Mouse (Mus musculus): Measurements from ENCODE around the gene Hhat.

Gene Hhat

GRCm38 (mm10) chr1:192478176-192478575, 292.8 kb downstream of the Hhat start:
- DNase-seq: no peak

DNA sequence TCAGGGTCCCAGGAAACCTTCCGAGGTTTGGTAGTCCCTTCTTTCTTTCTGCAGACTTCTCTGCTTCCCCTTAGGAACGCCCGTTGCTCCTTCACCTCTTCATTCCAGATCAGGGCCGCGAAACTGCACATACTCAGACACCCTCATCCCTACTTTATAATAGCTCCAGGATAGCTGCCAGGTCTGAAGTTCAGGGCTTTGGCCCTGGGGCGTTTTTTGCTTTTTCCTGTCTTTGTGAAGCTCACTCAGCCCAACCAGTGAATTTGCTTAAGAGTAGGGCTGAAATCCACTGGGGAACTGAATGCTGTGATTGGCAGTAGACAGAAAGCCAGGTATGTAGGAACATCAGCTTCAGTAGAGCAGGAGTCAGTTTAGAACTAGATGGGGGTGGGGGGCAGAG, 293.5 kb downstream of the Hhat start:
- DNase-seq: no peak

DNA sequence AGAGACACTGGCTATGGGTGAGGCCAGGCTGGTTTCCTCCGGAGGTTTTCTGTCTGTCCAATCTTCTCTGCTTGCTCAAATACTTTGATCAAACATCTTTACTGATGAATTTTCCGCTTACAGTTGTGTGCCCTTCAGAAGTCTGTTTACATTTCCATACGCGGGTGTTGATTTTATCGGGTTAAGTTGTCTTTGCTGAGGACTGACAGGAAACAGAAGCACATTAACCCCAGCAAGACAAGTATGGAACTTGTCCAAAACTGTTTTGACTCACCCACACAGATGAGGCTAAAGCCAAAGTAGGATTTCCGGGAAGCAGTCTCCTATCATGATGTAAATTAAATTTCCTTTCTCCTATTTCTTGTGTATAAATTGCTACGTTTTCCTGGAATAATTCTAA, 294.3 kb downstream of the Hhat start:
- peak; percentile 19 for DNase-seq

GRCm38 (mm10) chr1:192473134-192473533, 297.9 kb downstream of the Hhat start:
- DNase-seq: no peak

GRCm38 (mm10) chr1:192472366-192472765, 298.7 kb downstream of the Hhat start:
- no peak for DNase-seq

GRCm38 (mm10) chr1:192463732-192464131, 307.3 kb downstream of the Hhat start:
- DNase-seq: no peak

- peak; percentile 67 for DNase-seq
Measured at GRCm38 (mm10) chr1:192457526-192458206, 313.4 kb downstream of the Hhat start.

GRCm38 (mm10) chr1:192457037-192457436, 314.0 kb downstream of the Hhat start:
- DNase-seq: no peak

DNA sequence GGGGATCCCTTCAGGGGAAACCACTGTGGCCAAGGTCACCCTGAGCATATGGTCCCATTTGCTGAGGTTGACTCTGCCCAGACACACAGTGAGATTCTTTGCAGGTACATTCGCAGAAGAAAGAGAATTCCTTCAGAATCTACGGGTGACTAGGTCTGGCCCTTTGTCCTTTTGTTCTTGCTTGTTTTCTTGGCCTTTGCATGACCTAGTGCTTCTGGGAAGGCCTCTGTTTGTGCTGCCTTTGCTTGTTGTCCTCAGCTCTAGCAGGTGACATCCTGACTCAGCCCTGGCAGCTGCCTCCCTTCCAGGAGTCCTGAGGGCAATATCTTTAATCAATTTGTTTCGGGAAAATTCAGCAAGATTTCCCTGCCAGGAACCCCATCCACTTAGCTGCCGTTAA, 316.0 kb downstream of the Hhat start:
- DNase-seq: no peak

- no peak for DNase-seq
Measured at GRCm38 (mm10) chr1:192454501-192454900, 316.5 kb downstream of the Hhat start.

- DNase-seq: no peak
Measured at GRCm38 (mm10) chr1:192451722-192452121, 319.3 kb downstream of the Hhat start.

GRCm38 (mm10) chr1:192450425-192450824, 320.6 kb downstream of the Hhat start:
- DNase-seq: no peak

DNA sequence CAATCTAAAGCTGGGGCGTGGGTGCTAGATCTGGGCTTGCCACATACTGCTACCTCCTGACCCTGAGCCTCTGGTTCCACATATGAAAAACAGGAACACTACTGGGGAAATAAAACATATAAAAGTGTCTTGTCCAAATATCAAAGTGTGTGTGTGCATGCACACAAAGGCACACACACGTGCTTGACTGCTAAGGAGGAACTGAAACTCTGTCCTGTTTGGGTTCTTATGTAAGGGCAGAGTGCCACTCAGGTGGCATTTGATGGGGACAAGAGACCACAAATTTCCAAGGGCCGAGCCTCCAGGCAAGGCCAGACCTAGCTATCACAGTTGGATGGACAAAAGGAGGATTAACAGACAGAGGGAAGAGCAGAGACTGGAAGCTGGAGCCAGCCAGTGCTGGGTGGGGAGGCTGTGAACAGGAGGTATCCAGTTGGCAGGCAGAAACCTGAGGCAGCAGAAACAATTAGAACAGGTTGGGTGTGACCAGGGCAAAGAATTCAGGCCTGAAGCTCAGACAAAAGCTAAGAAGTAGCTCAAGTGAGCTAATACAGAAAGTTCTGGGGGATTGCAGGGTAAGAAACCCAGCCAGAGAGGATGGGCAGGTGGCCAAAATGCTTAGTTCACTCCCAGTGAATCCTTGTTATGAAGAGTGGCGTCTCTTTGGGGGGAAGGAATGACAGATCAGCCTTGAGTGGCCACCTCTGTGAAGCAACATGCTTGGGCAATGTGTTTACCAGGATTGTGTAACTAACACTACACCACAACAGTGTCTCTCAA, 321.3 kb downstream of the Hhat start:
- peak; percentile 5 for DNase-seq

DNA sequence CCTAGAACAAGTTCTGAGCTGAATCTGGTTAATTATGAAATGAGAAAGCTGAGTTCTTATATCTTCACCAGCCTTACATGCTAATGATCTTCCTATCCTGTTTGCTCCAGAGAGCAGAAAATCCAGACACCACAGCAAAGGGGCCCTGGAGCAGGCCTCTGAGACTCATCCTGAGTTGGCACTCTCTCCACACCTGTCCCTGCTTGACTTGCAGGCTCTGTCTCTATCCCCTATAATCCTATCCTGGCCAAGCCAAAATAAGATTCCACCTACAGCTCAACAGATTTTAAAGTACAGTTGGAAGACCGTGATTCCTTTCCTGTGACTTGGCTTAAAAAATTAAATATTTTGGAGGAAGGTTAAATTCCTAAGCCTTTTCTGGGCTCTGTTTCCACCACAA, 322.5 kb downstream of the Hhat start:
- no peak for DNase-seq

GRCm38 (mm10) chr1:192447666-192448065, 323.4 kb downstream of the Hhat start:
- DNase-seq: no peak

Data from lung, postnatal 14 days (tissue).